Mouse (Mus musculus) heart, adult 8-10 months (tissue): ENCODE results near the gene Pld3. TPM values are rescaled to one million over a fixed set of nuclear protein-coding genes. Genes with fewer than 3 reads are reported as not detected.

Experiments used
- DNase-seq: peaks from one replicate; pipeline ENCODE4 v3.0.0; 2022; ENCODE audit warnings: low spot score
- total RNA-seq, 4 experiments: library from RNA; stranded (reverse); gene quantifications; 2 replicates each; pipeline ENCODE4 v1.2.4; 2022

Gene Pld3
- total RNA-seq, result 10 to 100 TPM; 26.8 to 33.5 (median 30.5) TPM

- peak; percentile 95 for DNase-seq
Measured at GRCm38 (mm10) chr7:27552931-27553513, at the start of gene Pld3, which contains the start of gene 2310022A10Rik. Gene Pld3, minus strand, starts transcription at chr7:27553218. Gene 2310022A10Rik, plus strand, starts transcription at chr7:27553233.

- no peak for DNase-seq
Measured at GRCm38 (mm10) chr7:27602161-27602560, 49.1 kb upstream of the Pld3 start.

- DNase-seq, result no peak
Measured at GRCm38 (mm10) chr7:27601628-27602027, 48.6 kb upstream of the Pld3 start.

GRCm38 (mm10) chr7:27598053-27598452 is 45.0 kb upstream of the Pld3 start:
- DNase-seq, result no peak

- DNase-seq, result peak; percentile 44
Measured at GRCm38 (mm10) chr7:27596586-27597503, 43.8 kb upstream of the Pld3 start.

- no peak for DNase-seq
Measured at GRCm38 (mm10) chr7:27592934-27593645, 40.1 kb upstream of the Pld3 start.

GRCm38 (mm10) chr7:27592217-27592929 is 39.4 kb upstream of the Pld3 start:
- DNase-seq, result peak; percentile 45

- peak; percentile 94 for DNase-seq
Measured at GRCm38 (mm10) chr7:27591266-27592216, 38.5 kb upstream of the Pld3 start, which contains the start of gene Akt2. Gene Akt2, plus strand, starts transcription at chr7:27591552.

GRCm38 (mm10) chr7:27590566-27591213 is 37.7 kb upstream of the Pld3 start:
- DNase-seq, result no peak

- no peak for DNase-seq
Measured at GRCm38 (mm10) chr7:27590088-27590487, 37.1 kb upstream of the Pld3 start.

- DNase-seq, result no peak
Measured at GRCm38 (mm10) chr7:27587741-27588140, 34.7 kb upstream of the Pld3 start.

- no peak for DNase-seq
Measured at GRCm38 (mm10) chr7:27586861-27587260, 33.8 kb upstream of the Pld3 start.

- no peak for DNase-seq
Measured at GRCm38 (mm10) chr7:27580380-27581174, 27.6 kb upstream of the Pld3 start.

- DNase-seq, result no peak
Measured at GRCm38 (mm10) chr7:27578465-27578864, 25.4 kb upstream of the Pld3 start.

GRCm38 (mm10) chr7:27577589-27577988 is 24.6 kb upstream of the Pld3 start:
- DNase-seq, result no peak

GRCm38 (mm10) chr7:27576914-27577313 is 23.9 kb upstream of the Pld3 start:
- no peak for DNase-seq

- no peak for DNase-seq
Measured at GRCm38 (mm10) chr7:27574124-27574880, 21.3 kb upstream of the Pld3 start.

- no peak for DNase-seq
Measured at GRCm38 (mm10) chr7:27572133-27572532, 19.1 kb upstream of the Pld3 start.
